Mouse (Mus musculus): ENCODE results near the gene Aqp7.

DNA sequence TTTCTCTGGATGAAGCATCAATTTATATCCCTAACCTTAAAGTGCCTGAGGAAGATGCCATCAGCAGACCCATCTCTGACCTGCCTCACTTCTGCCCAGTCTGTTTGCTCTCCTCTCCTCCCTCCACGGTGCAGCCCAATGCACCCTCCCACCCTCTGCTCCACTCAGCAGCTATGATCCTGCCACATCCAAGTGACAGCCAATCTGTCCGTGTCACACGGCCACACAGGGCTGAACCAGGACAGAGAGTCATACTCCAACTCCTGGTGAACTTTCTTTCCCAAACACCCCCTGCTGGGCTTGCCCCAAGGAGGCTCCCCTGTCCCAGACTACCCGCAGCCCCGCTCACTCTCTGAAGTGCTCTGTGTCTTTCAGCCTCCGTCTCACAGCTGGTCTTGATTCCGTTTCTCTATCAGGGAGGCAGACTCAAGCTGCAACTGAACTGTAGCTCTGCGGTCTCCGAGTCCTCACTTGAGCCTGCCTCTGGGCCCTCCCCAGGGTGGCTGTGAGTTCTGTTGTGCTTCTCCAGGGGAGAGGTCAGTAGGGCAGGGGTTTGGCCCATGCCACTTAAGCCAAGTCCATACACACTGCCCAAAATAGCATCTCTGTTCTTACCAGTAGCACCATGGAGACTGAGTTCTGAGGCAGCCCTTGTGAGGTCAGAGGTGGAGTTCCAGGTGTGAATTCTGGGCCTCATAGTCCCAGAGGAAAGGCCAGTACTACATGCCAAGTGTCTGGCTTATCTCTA lies at the start of gene Aqp7:
- TF ChIP-seq POLR2A (IDR thresholded peaks at IDR 0.05; ENCODE audit: low read depth, low read length) (no peak), ETS1 (conservative IDR thresholded peaks at IDR 0.05; ENCODE audit: low read depth, low read length) (no peak), EP300 (IDR thresholded peaks at IDR 0.05; ENCODE audit: low read length) (no peak)

Measured in CH12.LX (cell line).